Mouse (Mus musculus): ENCODE measurements around the gene Vmn1r188.
"Not testable (repeated sequence)": the region's sequence is repeated elsewhere in the genome, so short reads cannot be mapped to it uniquely, and the experiment has no call there.

Vmn1r188 gene

DNA sequence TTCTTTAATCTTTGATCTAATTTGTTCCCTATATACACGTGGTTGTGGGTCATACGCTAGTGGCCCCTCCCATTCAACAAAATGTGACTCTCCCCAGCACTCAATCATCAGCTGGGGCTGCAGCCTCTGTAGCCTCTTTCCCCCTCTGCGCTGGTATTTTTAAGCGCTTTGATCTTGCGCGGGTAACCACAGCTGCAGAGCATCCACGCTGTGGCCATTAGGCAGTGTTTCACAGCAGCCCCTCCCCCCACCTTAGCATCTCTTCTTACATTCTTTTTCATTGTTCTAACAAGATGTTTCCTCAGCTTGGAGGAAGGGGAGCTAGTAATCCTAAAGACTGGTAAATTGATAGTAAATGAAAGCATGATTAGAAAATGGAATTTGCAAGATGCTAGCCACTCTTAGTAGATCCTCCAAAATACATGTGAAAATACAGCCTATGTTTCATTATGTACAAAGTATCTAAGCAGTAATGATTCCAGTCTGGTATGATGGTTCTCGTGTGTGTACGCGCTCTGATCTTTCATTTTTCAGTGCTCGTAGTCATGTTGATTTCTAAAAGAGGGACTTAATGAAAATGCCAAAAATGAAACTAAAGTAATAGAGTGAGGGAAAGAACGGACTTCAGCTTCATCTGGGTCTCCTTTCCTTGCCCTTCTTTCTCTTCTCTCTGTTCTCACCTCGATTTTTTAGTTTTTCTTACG, 34.4 kb upstream of the Vmn1r188 start:
- DNase-seq (ENCODE audit: low read depth, low spot score), result peak; percentile 89

GRCm38 (mm10) chr13:22050591-22051522, 33.4 kb upstream of the Vmn1r188 start:
- DNase-seq (ENCODE audit: low read depth, low spot score), result peak; percentile 96

DNA sequence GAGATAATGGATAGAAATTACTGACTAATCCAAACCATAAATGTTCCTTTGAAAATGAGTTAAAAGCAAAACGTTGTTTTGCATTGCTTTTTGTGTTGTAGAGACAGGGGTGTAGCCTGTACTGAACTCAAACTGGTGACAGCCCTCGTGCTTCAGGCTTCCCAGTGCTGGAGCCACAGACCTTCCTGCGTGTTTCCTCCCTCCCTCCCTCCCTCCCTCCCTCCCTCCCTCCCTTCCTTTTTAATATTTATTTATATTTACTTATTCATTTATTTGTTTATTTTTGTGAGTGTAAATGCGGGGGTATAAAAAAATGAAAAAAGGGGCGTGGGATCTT, 32.7 kb upstream of the Vmn1r188 start:
- DNase-seq (ENCODE audit: low read depth, low spot score), result no peak

DNA sequence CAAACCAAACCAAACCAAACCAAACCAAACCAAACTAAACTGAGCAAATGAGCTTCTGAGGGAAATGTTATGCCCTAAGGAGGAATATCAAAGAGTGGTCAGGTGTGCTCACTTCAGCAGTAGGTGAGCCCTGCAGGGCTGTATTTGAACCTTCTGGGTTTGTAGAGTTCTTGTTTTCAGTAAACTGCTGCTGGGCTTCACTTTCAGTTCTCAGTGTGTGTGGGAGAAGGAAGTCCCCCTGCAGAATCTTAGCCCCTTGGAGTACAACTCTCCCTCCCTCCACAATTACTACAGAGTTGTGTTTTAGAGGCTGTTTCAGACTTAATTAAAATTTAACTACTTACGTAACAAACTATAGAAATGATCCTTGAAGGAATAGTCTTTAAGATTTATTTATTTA, 30.5 kb upstream of the Vmn1r188 start:
- DNase-seq (ENCODE audit: low read depth, low spot score), result no peak

GRCm38 (mm10) chr13:22061422-22061821, 22.8 kb upstream of the Vmn1r188 start:
- no peak for DNase-seq (ENCODE audit: low read depth, low spot score)

DNA sequence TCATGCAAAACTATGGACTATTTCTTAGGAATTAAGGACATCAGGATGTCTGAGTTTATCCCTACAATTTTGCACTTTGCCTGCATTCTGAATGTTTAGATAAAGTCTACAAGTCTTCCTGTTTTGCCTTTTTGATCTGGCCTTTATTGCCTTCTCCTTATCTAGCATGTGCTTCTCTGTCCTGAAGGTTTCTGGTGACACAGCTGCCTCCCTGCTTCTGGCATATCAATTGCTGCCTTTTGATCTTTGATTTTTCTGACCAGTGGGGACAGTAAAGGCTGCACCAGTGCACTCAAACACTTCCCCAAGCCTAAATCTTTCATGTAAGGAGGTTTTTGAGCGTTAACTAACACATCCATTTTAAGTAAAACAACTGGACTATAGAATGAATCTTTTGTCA, 20.8 kb upstream of the Vmn1r188 start:
- DNase-seq (ENCODE audit: low read depth, low spot score), result no peak

DNA sequence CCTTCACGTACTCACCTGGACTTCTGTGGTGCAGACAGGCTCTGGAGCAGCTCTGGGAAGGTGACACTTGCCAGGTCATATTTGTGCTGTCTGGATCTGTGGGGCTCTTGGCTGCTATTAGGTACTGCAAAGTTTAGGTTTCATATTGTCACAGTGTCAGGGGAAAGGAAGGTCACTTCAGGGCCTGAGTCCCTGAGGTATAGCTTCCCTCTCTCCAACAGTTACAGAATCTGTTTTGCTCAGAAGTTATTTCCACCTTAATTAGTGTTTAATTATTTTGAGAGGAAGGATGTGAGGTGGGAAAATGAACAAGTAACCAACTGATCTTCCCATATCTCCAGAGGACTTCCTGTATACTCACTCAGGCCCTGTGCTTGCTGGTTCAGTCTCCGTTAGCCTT, 21.5 kb downstream of the Vmn1r188 start, which contains the start of gene Vmn1r189:
TSS of gene Vmn1r189 (minus strand) at position 101 of the 400 bp plus-strand sequence.
- not testable (repeated sequence) for DNase-seq (ENCODE audit: low read depth, low spot score)

DNA sequence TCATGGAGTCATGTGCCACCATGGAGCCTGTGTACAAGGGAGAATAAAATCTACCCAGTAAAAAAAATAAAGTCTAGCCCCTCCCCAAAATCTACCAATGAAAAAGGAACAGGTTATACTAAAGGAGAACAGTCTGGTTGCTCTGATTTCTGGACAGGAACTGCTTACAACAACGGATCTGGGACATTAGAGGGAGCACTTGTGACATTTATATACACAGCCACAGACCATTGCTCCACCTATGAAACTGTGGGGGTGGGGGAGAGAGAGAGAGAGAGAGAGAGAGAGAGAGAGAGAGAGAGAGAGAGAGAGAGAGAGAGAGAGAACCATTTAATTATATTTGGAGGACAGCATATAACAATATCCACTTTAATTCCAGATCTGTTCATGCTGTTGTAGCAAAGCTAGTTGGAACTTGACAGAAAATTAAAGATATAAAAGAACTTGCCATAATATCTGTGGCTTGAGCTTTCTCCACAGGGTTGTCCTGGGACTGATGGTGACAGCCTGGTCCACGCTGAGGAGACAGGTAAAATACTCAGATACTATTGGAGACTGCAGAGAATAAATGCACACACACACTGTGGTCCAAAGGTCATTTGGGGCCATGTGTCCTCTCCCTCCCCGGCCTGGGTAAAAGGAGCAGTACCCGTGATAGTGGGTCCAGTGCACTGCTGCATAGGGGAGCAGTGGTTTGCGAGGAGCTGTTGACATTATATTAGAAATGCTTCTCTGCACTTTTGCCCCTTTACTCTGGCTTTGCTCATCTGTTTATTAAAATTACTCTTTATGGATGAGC, 52.5 kb downstream of the Vmn1r188 start:
- not testable (repeated sequence) for DNase-seq (ENCODE audit: low read depth, low spot score)

All from ES-CJ7 (cell line).